Mouse (Mus musculus) limb, embryonic 14.5 days (tissue): ENCODE measurements at regions not wholly inside any gene's neighbourhood (a gene's known extent, or its start where the extent isn't known, plus 50 kb on each side); places are given as distances from the start of the nearest gene placed in this dataset.

ENCODE experiments used
- ATAC-seq: fragments of 200-750 bp; cut with Nextera tagmentation; 2 replicates; pipeline ENCODE4 v1.8.0; 2017; ENCODE audit warnings: low read depth, moderate number of reproducible peaks, moderate TSS enrichment; ENCODE audit not compliant: low FRiP score
- DNase-seq: peaks from one replicate; pipeline ENCODE4 v3.0.0-alpha.2; 2015; ENCODE audit warnings: low spot score
- H3K27ac ChIP-seq: fragments of 300-500 bp; sonication (generic); replicated peaks from 2 replicates; pipeline ENCODE4 v1.5.1; 2014; ENCODE audit warnings: low read depth, mild to moderate bottlenecking, low read length, moderate library complexity, mixed read lengths
- H3K27me3 ChIP-seq: fragments of 300-500 bp; sonication (generic); 2 replicates; pipeline ENCODE4 v1.6.1; 2014; ENCODE audit warnings: low read length, mixed read lengths; ENCODE audit not compliant: control insufficient read depth, insufficient read depth
- H3K36me3 ChIP-seq: fragments of 300-500 bp; sonication (generic); 2 replicates; pipeline ENCODE4 v1.6.1; 2014; ENCODE audit warnings: mild to moderate bottlenecking, low read length, moderate library complexity, mixed read lengths; ENCODE audit not compliant: control insufficient read depth, insufficient read depth
- H3K4me1 ChIP-seq: fragments of 300-500 bp; sonication (generic); 2 replicates; pipeline ENCODE4 v1.6.1; 2014; ENCODE audit warnings: antibody characterized with exemption, low read length, mixed read lengths; ENCODE audit not compliant: control insufficient read depth, insufficient read depth
- H3K4me2 ChIP-seq: fragments of 300-500 bp; sonication (generic); replicated peaks from 2 replicates; pipeline ENCODE4 v1.6.1; 2014; ENCODE audit warnings: low read depth, mild to moderate bottlenecking, low read length, moderate library complexity; ENCODE audit not compliant: severe bottlenecking
- H3K4me3 ChIP-seq: fragments of 300-500 bp; sonication (generic); replicated peaks from 2 replicates; pipeline ENCODE4 v1.5.1; 2014; ENCODE audit warnings: low read length
- H3K9ac ChIP-seq: fragments of 300-500 bp; sonication (generic); 2 replicates; pipeline ENCODE4 v1.6.1; 2014; ENCODE audit warnings: mild to moderate bottlenecking, low read depth, low read length, moderate library complexity; ENCODE audit not compliant: severe bottlenecking
- H3K9me3 ChIP-seq: fragments of 300-500 bp; sonication (generic); 2 replicates; pipeline ENCODE4 v1.6.1; 2016; ENCODE audit warnings: low read length; ENCODE audit not compliant: control insufficient read depth
- POLR2A ChIP-seq: fragments of 200-500 bp; IDR thresholded peaks from 2 replicates; pipeline ENCODE4 v1.8.0; 2012; ENCODE audit warnings: inconsistent platforms, mild to moderate bottlenecking, moderate library complexity, borderline replicate concordance; ENCODE audit not compliant: insufficient read depth, insufficient read length; ENCODE audit errors: extremely low read depth
- WGBS: fragments of 180-500 bp; shearing (Covaris S2); extraction: QIAGEN DNeasy Blood & Tissue Kit; methylation state at CpG from one replicate; pipeline ENCODE4 v1.1.7; 2014; 5-methylcytosine and 5-hydroxymethylcytosine counted together

GRCm38 (mm10) chr17:15255874-15256273 is 120.8 kb downstream of the Dll1 start:
- Histone ChIP-seq H3K4me2 (no peak overlapping the region), H3K4me3 (no peak overlapping the region), H3K9me3 (no peaks in the 10 kb centered on the region), H3K36me3 (no peaks in the 10 kb centered on the region), H3K9ac (no peak overlapping the region), H3K4me1 (peaks cover 10% of the 10 kb centered on the region; the same call in 1 of the 2 replicates), H3K27me3 (no peaks in the 10 kb centered on the region), H3K27ac (no peak overlapping the region)
- DNase-seq, result no peak
- ATAC-seq, result no peak
- 69% methylated on average over 2 of the region's 2 CpGs for WGBS
- no peak for TF ChIP-seq POLR2A

GRCm38 (mm10) chr17:15253785-15254184 is 122.9 kb downstream of the Dll1 start:
- no peak for TF ChIP-seq POLR2A
- WGBS, result 85% methylated on average over 4 of the region's 4 CpGs
- Histone ChIP-seq H3K9ac (no peak overlapping the region), H3K27ac (no peak overlapping the region), H3K36me3 (no peaks in the 10 kb centered on the region), H3K27me3 (no peaks in the 10 kb centered on the region), H3K9me3 (no peaks in the 10 kb centered on the region), H3K4me2 (no peak overlapping the region), H3K4me1 (no peaks in the 10 kb centered on the region), H3K4me3 (no peak overlapping the region)
- no peak for ATAC-seq
- no peak for DNase-seq

- Histone ChIP-seq H3K4me2 (no peak overlapping the region), H3K36me3 (no peaks in the 10 kb centered on the region), H3K4me3 (no peak overlapping the region), H3K27me3 (no peaks in the 10 kb centered on the region), H3K27ac (no peak overlapping the region), H3K9me3 (no peaks in the 10 kb centered on the region), H3K4me1 (no peaks in the 10 kb centered on the region), H3K9ac (no peak overlapping the region)
- no peak for TF ChIP-seq POLR2A
- DNase-seq (no peak), ATAC-seq (no peak)
- WGBS, result 89% methylated on average over 1 of the region's 1 CpGs
Measured at GRCm38 (mm10) chr17:15253271-15253670, 123.4 kb downstream of the Dll1 start.

GRCm38 (mm10) chr17:15252187-15252586 is 124.5 kb downstream of the Dll1 start:
- WGBS, result 57% methylated on average over 2 of the region's 2 CpGs
- TF ChIP-seq POLR2A, result no peak
- no peak overlapping the region for H3K27ac ChIP-seq
- no peaks in the 10 kb centered on the region for H3K27me3 ChIP-seq
- H3K4me1 ChIP-seq, result no peaks in the 10 kb centered on the region
- DNase-seq (no peak), ATAC-seq (no peak)
- no peak overlapping the region for H3K4me2 ChIP-seq
- H3K36me3 ChIP-seq, result no peaks in the 10 kb centered on the region
- H3K9ac ChIP-seq, result no peak overlapping the region
- H3K4me3 ChIP-seq, result no peak overlapping the region
- H3K9me3 ChIP-seq, result no peaks in the 10 kb centered on the region

- H3K27me3 ChIP-seq, result no peaks in the 10 kb centered on the region
- ATAC-seq, result no peak
- H3K4me2 ChIP-seq, result no peak overlapping the region
- no peak for DNase-seq
- no peak overlapping the region for H3K4me3 ChIP-seq
- TF ChIP-seq POLR2A, result no peak
- H3K9me3 ChIP-seq, result no peaks in the 10 kb centered on the region
- H3K27ac ChIP-seq, result no peak overlapping the region
- 90% methylated on average over 1 of the region's 1 CpGs for WGBS
- H3K4me1 ChIP-seq, result no peaks in the 10 kb centered on the region
- no peaks in the 10 kb centered on the region for H3K36me3 ChIP-seq
- H3K9ac ChIP-seq, result no peak overlapping the region
Measured at GRCm38 (mm10) chr17:15251641-15252040, 125.0 kb downstream of the Dll1 start.

- H3K36me3 ChIP-seq, result no peaks in the 10 kb centered on the region
- no peak overlapping the region for H3K9ac ChIP-seq
- DNase-seq, result no peak
- no peaks in the 10 kb centered on the region for H3K4me1 ChIP-seq
- ATAC-seq, result peak; percentile 50; the same call in 1 of the 2 replicates
- no peak overlapping the region for H3K27ac ChIP-seq
- TF ChIP-seq POLR2A, result no peak
- no peaks in the 10 kb centered on the region for H3K27me3 ChIP-seq
- no peaks in the 10 kb centered on the region for H3K9me3 ChIP-seq
- 30% methylated on average over 4 of the region's 4 CpGs for WGBS
- no peak overlapping the region for H3K4me3 ChIP-seq
- no peak overlapping the region for H3K4me2 ChIP-seq
Measured at GRCm38 (mm10) chr17:15248417-15248791, 128.3 kb downstream of the Dll1 start.
